Mouse (Mus musculus) left cerebral cortex, postnatal 36 days (tissue): ENCODE data around the gene Plekhj1. TPM values are rescaled to one million over a fixed set of nuclear protein-coding genes. Genes with fewer than 3 reads are reported as not detected.

Source experiments
- DNase-seq, 2 experiments: peaks; one replicate each; pipeline ENCODE4 v3.0.0; 2021 to 2022; ENCODE audit warnings: low spot score in 2 of 2, mixed read lengths in 1 of 2
- intact Hi-C: fragments of 180-260 bp; cut with DNase I; formaldehyde crosslinking; loops from one replicate; pipeline ENCODE4 v1.15.1; 2025
- total RNA-seq, 2 experiments: library from RNA; stranded (reverse); gene quantifications; 2 replicates each; pipeline ENCODE4 v1.2.3; 2021

Gene Plekhj1
- total RNA-seq, 2 experiments from 2014 or later, result 53.5 to 63.2 TPM

DNA sequence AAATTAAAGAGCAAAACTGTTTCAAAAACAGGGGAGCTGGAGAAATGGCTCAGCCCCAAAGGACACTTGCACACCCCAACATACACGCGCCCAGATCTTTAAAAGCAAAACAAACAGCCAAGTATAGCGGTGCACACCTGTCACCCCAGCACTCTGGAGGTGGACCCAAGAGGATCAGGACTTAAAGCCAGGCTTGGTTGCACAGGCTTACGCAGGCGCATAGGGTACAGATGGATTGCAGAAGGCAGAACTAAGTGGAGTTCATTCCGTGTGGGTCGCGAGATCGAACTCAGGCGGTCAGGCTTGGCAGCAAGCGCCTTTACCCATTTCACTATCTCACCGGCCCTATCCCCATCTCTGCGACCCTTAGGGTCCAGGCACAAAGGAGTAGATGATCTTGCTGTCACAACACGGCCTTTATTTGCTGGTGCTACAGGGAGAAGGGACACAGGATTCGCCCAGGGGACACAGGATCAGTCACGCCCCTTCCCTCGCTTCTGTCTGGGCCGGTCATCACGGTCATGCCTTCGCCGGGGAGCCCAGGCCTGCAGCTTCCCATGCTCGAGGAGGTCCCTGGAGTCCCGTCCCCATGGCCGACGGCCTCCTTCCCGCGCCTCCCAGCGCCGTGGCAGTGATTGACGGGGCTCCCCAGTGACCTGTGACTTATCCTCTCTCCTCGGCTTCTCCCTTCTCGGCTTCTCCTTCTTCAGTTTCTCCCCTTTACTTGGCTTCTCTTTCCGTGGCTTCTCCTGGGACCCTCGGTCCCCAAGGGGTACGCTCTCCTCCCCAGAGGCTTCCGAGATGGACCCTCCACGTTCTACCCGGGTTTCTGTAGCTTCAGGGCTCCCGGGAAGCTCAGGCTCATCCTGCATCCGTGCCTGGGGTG lies 9.9 kb upstream of the Plekhj1 start:
- intact Hi-C loops, result loop anchor here (5.0 kb wide), 1 partner anchor 51 kb away; the partner anchor contains the start of gene Dot1l
- DNase-seq, result peak in 1 of 2 experiments; percentile 47

DNA sequence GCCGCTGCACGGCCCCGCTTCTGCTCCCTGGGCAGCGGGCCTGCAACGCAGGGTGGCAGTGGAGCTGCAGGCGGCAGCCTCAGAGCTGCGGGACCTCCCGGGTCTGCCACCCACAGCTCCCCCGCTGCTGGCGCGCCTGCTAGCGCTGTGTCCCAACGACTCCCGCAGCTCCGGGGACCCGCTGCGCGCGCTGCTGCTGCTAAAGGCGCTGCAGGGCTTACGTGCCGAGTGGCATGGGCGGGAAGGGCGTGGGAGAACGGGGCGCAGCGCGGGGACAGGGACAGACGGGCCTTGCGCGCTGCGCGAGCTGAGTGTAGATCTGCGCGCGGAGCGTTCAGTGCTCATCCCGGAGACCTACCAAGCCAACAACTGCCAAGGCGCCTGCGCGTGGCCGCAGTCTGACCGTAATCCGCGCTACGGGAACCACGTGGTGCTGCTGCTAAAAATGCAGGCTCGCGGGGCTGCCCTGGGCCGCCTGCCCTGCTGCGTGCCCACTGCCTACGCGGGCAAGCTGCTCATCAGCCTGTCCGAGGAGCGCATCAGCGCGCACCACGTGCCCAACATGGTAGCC lies 8.7 kb upstream of the Plekhj1 start:
- intact Hi-C loops, result loop anchor here (5.0 kb wide), 1 partner anchor 50 kb away; the partner anchor contains the start of gene Dot1l

DNA sequence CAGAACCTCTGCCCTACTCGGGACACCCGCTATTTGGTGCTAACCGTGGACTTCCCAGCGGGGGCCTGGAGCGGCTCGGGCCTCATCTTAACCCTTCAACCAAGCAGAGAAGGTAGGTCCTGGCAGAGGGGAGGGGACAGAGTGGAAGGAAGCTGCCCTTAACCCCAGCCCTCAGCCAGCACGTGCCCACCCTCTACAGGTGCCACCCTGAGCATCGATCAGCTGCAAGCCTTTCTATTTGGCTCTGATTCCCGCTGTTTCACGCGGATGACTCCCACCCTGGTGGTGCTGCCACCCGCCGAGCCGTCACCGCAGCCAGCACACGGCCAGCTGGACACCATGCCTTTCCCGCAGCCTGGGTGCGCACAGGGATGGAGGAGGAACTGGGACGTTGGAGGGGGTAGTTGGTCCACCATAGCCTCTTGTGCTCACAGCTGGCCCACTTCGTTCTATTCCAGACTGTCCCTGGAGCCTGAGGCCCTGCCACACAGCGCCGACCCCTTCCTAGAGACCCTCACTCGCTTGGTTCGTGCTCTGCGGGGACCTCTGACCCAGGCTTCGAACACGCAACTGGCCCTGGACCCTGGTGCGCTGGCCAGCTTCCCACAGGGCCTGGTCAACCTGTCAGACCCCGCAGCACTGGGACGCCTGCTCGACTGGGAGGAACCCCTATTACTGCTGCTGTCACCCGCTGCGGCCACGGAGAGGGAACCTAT lies 8.1 kb upstream of the Plekhj1 start:
- intact Hi-C loops, result loop anchor here (5.0 kb wide), 1 partner anchor 49 kb away; the partner anchor contains the start of gene Dot1l

More for the DNA sequence above, 8.7 kb upstream of the Plekhj1 start:
- peak; percentile 91 to 93 for DNase-seq

DNA sequence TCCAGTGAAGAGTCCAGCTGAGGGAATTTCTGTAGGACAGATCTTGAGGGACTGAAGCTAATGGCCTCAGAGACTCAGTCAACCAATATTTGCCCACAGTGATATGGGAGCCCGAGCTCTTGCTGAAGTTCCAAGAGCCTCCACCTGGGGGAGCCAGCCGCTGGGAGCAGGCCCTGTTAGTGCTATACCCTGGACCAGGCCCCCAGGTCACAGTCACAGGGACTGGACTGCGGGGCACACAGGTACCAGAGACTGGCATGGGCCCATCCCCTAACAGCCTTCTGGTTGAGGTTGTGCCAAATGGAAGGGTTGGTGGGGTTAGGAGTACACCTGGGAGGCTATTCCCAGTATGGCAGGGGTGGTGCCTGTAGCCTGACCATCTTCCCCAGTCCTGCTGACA lies 7.5 kb upstream of the Plekhj1 start:
- peak; percentile 69 to 73 for DNase-seq
- intact Hi-C loops, result loop anchor here (5.0 kb wide), 1 partner anchor 49 kb away; the partner anchor contains the start of gene Dot1l

More for the DNA sequence above, 8.1 kb upstream of the Plekhj1 start:
- peak in 1 of 2 experiments; percentile 33 for DNase-seq

DNA sequence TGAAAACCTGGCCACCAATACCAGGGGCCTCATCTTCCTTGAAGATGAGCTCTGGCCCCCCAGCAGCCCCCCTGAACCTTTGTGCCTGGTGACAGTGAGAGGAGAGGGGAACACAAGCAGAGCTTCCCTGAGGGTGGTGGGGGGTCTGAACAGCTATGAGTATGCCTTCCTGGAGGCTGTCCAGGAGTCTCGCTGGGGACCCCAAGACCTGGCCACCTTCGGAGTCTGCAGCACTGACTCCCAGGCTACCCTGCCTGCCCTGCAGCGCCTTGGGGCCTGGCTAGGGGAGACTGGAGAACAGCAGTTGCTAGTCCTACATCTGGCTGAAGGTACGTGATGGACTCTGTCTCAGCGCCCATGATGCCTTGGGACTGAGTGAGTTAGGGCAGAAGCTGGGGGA lies 6.9 kb upstream of the Plekhj1 start:
- no peak for DNase-seq
- intact Hi-C loops, result loop anchor here (5.0 kb wide), 1 partner anchor 48 kb away; the partner anchor contains the start of gene Dot1l

DNA sequence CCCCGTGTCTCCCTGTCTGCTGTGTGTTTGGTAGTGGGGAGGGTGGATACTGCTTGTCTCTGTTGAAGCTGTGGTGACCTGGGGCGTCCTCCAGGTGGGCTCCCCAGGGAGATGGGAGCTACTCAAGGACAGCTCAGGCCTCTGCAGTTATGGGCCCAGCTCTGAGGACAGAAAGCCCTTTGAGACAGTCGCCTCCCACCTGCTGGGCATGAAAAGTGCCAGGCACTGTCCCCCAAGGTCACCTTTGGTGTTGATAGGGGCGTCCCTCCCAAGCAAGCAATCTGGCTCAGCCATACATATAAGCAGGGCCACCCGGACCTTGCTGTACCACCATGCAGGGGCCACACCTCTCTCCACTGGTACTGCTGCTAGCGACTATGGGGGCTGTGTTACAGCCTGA lies 6.5 kb upstream of the Plekhj1 start, which contains the start of gene Amh:
Gene Amh (plus strand): TSS at position 328 of the 400 bp plus-strand sequence.
- intact Hi-C loops, result loop anchor here (5.0 kb wide), 1 partner anchor 48 kb away; the partner anchor contains the start of gene Dot1l
- peak in 1 of 2 experiments; percentile 3 for DNase-seq

DNA sequence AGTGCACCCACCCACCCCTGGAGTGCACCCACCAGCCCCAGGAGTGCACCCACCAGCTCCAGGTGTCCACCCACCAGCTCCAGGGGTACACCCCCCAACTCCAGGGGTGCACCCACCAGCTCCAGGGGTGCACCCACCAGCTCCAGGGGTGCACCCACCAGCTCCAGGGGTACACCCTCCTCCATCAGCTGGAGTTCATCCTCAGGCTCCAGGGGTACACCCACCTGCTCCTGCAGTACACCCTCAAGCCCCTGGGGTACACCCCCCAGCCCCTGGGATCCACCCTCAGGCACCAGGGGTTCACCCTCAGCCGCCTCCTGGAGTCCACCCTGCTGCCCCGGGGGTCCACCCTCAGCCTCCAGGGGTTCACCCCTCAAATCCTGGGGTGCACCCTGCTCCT lies 5.9 kb upstream of the Plekhj1 start:
- intact Hi-C loops, result no loop called here
- no peak for DNase-seq

DNA sequence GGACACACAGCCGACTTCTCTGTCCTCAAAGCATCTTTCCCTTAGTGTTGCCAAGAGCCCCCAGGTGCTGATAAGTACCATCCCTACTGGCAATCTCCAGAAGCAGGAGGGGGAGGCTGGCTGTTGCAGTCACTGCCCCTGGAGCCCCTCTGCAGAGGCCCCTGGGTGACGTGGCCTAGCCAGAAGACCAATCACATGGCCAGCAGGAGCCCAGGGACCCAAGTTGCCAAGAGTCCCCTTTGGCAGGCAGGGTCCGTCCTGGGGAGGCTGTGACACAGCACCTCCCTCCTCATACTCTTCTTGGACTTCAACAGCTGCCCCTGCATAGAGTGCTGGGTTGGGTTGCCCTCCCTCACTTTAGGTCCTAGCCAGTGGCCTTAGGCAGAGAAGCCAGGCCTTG lies 4.6 kb upstream of the Plekhj1 start:
- intact Hi-C loops, result no loop called here
- DNase-seq, result no peak

DNA sequence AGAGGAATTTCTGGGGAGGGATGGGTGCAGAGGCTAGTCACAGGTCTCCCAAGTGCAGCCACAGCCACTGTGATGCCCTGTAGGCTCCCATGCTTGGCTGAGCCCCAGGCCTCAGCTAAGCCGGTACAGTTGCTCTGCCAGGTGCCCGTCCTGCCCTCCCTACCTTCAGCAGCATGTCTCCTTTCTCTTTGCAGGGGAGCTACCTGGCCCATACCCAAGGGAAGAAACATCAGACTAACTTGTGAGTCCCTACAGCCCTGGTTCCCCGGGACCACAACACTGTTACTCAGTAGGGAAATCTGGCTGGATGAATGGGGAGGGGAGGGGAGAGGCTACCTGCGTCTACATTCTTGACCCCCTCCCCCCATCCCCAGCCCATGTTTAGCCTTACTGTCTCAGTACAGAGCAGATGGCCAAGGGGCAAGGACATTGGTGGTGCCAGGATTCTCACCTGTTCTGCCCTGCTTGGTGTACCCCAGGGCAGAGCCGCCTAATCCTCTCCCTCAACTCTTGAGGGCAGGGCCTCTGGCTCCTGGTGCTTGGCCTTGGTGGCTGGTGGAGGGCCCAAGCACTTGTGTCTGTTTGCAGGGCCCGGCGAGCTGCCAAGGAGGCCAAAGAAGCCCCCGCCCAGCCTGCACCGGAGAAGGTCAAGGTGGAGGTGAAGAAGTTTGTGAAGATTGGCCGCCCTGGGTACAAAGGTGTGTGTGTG lies 3.9 kb upstream of the Plekhj1 start:
- intact Hi-C loops, result no loop called here
- no peak for DNase-seq

DNA sequence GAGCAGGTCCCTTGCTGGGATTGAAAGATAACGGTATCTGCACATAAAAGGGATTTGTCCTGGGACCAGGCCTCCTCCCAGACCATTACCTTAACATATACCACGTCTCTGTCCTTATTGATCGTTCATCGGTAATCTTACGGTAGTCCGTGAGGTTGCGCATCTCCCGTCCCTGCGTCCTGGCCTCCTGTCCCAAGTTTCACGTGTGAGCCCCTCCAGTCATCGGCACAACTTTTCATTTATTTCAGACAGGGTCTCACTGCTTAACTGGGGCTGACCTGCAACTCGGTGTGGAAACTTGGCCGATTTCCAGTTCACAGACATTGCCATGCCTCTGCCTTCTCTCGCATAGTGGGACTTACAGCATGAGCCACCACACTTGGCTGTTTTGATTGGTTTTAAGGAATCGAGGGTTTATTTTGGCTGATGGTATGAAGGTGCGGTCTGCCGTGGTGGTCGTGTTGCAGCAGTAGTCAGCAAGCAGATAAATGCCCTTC lies 692 bp upstream of the Plekhj1 start:
- no peak for DNase-seq
- intact Hi-C loops, result no loop called here

DNA sequence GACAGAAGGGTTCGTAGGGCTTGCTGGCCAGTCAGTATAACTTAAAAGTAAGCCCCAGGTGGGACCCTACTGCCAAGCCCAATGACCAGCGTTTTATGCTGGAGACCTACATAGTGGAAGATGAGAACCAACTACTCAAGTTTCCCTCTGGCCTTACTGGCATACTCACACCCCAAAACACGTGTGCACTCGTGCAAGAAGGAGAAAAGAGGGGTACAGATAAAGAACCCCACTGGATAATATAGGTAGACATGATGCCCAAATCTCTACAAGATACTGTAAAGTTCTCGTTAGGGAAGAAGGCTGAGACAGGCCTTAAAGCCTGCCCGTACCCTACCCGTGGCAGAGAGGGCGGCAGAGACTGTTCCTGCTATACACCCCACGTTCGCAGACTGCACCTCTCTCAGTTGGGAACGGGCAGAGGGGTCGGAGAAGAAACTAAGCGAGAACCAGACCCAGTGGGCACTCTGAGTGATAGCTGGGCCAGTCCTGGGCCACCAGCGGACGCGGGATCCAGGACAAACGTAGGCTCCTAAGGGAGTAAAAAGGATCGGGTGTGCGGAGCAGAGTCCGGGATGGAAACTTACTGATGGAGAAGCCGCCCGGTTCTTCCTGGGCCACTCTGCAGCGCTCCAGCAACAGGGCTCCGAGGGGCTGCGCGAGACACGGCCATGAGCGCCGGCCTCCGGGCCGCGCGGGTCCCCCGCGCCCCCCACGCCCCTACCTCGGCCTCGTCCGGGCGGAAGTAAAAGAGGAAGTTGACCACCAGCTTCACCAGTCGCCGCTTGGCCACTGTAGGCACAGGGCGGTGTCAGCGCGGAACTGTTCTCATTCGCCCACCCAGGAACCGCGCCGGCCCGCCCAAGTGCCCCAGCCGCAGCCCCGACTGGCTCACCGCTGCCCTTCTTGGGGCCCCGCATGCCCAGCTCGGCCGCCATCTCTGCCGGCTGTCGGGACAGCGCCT lies 958 bp downstream of the Plekhj1 start:
- intact Hi-C loops, result no loop called here

DNA sequence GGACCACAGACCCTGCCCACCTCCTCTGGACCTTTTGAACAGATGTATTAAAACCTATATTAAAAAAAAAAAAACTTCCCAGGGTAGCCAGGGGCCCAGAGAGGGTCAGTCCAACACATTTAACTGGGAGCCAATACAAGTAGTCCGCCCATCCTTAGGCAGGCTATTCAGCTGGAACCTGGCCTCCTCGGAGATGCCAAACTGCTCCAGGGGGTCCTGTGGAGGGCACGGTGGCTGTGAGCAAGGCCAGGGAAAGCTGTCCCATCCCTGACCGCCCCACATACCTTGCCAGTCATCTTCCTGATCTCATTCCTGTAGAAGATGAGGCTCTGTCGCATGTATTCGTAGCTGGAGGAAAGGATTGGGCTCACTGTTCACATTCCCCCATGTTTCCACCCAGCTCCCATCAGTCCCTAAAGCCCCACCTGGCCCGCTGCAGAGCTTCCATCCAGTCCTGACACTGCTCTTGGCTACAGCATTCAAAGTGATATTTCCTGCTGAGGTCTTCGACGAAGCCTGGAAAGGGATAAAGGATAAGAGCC lies 2.0 kb downstream of the Plekhj1 start:
- no peak for DNase-seq
- intact Hi-C loops, result no loop called here

More for the DNA sequence above, 958 bp downstream of the Plekhj1 start:
- DNase-seq, result no peak

DNA sequence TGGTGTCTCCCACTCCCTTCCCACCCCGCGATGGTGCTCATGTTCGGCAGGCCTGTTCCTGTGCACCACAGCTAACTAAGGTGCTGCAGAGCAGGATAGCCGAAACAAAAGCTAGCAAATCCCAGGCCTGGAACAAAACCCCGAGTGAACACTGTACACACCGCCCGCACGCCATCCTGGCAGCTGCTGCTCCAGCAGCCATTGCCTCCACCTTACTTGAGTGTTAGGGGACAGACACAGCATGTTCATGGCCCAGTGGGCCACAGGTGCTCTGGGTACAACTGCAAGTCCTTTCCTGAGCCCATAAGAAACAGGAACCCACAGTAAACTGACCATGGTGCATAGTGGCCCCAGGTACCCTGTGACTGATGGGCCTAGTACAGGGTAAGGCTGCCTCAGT lies 3.7 kb downstream of the Plekhj1 start:
- DNase-seq, result no peak
- intact Hi-C loops, result no loop called here

DNA sequence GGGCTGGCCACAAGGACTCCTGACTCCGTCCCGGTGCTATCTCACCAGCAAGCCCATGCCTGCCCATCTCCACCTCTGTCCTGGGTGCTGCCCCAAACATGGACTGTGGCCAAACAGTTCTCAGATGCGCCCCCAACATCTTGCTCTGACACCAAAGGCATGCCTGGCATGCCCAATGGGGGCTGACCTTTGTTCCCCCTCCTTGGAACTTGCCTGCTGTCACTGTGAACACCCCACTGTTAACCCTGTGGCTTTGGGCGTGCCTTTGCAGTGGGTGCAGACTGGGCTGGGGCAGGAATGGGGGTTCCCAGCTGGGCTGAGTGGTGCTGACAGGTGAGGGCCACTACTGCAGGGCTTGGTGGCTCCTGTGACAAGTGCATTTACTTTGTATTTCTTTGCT lies 4.6 kb downstream of the Plekhj1 start:
- intact Hi-C loops, result no loop called here
- DNase-seq, result no peak

DNA sequence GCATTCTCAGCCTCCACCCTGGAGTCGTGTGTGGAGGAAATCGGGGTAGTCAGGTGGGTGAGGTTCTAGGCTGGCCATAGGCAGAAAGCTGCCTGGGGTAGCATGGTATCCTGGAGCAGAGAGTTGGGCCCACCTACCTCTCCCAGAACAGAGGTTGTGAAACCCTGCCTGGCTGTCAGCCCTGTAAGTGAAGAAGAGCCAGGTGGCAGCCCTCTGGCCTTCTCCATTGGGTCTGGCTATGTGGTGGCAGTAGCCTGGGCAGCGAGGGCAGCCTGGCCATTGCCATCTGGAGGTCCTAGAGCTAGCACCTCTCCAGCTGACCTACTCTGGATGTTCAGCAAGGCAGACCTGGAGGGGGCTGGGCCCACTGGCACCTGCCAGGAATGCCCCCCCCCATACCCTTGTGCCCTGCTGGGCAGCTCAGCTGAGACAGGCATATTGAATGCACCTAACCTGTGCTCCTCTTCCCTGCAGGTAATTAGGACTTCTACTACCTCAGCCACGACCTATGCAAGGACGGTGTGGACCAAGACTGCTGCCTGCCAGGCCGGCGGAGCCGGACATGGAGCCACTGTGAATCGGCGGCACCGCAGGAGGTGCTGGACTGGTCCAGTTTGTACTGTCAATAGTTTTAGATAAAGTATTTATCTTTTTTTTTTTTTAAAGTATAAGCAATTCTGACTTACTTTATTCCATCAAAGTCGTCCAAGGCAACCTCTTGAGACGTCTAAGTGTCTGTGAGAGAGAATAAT lies 5.2 kb downstream of the Plekhj1 start:
- intact Hi-C loops, result no loop called here
- DNase-seq, result no peak

DNA sequence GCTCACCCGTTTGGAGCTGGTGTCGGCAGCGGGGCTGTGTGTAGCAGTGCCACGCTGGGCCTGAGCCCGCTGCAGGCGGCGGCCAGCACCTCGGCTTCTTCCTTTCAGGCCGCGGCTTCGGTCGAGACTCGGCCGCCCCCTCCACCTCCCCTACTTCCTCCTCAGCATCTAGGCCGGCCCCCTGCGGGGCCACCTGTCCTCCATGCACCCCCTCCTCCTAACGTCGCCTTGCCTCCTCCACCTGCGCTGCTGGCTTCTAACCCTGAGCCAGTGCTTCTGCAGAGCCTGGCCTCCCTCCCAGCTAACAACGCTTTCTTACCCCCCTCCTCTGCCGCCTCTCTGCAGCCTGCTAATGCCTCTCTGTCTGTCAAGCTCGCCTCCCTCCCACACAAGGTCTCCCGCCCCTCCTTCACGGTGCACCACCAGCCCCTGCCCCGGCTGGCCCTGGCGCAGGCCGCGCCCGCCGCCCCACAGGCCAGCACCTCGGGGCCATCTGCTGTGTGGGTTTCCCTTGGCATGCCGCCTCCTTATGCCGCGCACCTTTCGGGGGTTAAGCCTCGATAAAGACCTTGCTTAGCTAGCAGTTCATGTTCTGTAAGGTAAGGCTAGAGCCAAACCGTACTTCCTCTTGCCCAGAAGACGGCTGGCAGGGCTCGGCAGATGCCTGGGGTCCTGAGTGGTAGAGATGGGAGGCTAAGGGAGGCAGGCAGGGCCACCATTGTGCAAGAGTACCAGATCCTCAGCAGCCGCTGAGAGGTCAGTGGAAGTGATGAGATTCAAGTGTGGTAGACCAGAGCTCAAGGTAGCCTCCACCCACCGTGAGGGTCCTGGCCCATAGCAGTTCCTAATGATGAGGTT lies 6.0 kb downstream of the Plekhj1 start:
- DNase-seq, result peak in 1 of 2 experiments; percentile 45
- intact Hi-C loops, result no loop called here
